Mouse (Mus musculus): ENCODE results near the gene Mndal.
"Not testable (repeated sequence)": the region's sequence is repeated elsewhere in the genome, so short reads cannot be mapped to it uniquely, and the experiment has no call there.

The Mndal gene

DNA sequence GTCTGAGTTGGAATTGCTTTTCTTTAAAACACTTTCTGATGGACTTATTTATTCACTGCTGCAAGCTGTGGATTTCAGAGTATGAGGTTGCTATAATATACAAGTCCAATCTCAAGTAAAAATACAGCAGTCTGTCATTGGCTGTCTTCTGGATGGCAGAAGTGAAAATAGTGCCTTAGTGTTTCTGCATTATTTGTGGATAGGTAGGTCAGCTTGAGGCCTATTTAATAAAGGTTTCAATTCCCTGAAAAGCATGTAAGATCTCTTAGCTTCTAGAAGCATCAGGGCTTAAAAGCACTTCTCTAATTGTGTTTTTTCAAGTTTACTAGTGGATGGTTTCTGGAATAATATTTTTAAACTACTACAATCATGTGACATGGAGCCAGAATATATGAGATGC is 52.5 kb downstream of the Mndal start:
- DNase-seq (ENCODE audit: low spot score in 2 of 2): not testable (repeated sequence)

DNA sequence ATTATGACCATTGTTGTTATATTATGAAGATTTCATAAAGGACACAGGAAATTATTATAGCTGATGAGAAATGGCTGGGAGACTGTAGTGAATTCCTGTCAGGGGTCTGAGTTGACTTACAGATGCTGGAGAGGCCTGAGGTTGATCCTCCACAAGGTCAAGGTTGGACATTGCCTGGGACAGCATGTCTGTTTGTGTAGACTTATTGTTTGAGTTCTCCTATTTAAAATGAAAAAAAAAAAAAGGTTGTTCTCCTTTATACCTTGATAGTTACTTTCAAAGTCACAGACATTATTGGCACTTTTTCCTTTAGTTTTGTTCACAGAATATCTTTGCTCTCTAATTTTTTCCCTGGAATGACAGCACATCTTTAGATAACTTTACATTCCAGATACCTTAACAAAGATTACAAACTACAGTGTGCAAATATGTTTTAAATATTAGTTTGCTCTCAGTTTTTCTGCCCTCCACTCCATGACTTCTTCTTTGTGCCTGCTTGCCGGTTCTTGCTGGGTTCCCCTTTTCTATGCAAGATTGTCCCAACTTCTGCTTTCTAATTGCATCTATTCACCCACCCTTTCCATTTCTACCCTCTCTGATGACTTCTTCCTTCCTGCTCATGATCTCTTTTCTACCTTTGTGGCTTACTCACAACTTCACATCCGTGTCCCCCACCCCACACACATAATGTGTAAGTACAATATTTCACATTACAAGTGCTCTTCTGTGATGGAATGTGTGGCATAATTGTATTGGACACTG is 55.1 kb downstream of the Mndal start:
- DNase-seq (ENCODE audit: low spot score in 2 of 2): not testable (repeated sequence)

DNA sequence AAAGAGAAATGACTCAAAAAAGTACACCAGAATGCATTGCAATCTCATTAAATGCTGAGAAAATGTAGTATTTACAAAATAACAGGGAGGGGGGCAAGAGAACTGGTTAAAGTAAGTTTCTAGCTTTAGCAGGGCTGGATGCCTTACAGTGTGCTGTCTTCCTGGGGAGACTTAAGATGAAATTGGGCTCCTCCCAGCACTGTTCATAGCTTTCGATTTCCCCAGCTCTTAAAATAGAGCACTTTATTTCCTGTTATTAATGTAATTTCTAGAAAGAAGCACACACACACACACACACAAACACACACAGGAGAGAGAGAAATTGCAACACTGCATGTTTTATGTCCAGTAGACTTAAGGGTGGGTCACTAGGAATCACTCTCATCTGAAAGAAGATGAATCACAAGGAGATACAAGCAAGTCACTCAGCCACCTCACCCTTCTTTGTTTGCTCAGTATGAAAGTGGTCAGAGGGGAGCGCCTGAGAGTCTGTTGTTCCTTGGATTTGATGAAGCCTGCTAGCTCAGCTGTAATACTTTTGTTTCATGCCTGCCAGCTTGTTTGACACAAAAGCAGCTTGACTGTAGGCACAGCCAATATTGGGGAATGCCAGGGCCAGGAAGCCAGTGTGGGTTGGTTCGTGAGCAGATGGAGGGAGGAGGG is 62.2 kb downstream of the Mndal start:
- peak; percentile 53 to 57 for DNase-seq (ENCODE audit: low spot score in 2 of 2)

DNA sequence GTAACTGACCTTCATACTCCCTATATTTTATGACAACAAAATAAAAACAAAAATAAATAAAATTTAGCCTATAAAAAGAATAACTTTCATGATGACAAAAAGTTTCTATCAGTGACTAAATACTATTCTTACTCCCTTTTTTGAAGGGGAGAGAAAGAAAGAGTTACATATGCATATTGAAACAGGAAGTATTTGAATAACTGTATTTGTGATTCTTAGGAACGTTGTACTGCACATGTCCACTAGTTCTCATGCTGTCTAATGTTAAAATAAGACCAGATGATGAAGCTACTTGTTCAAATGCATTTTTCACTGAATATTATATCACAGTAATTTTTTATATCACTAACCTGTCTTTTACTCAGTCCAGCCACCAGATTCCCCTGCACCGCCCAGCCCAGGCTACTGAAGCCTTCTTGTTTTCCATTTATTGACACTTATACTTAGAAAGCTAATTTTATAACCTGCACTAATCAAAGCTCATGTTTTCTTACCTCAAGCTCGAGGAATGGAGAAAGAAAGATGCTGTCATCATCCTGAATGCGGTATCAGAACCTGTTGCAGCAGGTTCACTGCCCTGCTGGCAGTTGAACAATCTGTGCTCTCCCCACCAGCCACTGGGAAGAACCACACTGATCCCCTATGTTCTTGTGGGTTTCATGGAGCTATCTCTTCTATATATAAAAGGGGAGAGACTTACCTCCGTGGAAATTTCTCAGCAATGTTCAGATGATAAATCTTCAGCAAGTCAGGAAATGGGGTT is 62.9 kb downstream of the Mndal start:
- not testable (repeated sequence) for DNase-seq (ENCODE audit: low spot score in 2 of 2)

DNA sequence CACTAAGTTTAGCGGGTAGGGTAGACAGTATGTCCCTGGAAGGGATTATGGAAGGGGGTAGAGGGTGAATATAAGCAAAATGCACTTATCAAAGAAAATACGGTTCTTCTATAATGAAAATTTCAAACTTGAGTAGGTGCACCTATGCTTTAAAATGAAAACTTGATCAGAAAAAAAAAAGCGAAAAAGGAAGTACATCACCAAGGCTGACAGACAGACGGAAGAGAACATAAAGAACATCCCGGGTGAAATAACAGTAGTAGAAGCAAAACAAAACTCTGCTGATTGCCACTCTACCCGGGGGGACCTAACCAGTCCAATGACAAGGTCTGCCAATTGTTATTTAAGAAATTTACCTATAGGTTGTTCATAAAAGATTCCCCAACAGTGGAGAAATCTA is 64.0 kb downstream of the Mndal start:
- DNase-seq (ENCODE audit: low spot score in 2 of 2): not testable (repeated sequence)

DNA sequence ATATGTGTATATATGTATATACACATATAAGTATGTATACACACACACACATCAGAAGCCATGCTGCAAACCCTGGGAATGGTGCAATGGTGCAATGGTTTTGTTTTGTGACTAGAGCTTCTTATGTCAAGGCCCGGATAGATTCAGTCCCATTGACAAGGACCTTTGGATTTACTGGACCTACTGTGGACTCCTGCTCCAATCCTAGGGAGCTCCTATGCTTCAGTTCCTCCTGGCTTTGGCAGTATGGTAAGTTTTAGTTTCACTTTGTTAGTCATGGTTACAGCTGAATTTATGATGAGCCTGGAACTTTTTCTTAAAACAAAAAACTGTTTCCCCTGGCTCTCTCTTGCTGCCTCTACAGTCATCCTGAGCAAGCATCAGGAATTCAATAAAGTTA is 65.2 kb downstream of the Mndal start:
- DNase-seq (ENCODE audit: low spot score in 2 of 2): peak in 1 of 2 experiments; percentile 9

DNA sequence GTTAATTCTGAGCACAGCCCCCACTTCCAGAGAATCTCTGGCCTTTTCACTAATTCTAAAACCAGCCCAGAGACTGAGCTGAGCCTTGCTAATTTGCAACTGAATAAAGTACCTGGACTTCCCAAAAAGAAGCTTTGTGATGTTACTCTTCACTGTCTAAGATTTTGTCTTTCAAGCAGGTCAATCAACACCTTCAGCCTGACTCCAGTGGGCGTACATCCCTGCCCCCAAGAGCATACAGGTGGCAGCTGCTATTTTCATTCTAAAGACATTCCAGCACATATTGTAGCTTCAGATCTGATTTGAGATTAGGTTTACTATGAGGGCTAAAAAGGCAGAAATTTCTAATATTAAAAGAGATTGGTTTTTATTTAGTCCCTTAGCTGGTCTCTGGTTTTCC is 73.7 kb downstream of the Mndal start:
- not testable (repeated sequence) for DNase-seq (ENCODE audit: low spot score in 2 of 2)

DNA sequence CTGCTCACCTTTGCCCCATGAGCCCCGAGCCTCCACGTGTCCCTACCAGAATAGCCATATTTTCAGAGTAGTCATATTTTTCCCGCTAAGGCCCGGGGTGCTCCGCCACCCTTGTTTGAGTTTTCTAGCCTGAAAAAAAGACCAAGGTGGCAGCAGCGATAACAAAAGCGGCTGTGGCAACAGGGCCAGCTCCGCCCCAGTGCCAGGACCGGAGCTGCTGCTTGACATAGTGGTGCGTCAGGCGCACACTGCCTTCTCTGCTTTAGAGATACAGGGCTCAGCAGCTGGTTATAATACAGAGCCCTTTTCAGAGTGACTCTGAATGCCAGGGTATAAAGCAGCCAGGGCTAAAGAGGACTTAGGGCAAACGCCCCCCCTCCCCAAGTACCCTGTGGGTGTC is 75.8 kb downstream of the Mndal start:
- DNase-seq (ENCODE audit: low spot score in 2 of 2): no peak

DNA sequence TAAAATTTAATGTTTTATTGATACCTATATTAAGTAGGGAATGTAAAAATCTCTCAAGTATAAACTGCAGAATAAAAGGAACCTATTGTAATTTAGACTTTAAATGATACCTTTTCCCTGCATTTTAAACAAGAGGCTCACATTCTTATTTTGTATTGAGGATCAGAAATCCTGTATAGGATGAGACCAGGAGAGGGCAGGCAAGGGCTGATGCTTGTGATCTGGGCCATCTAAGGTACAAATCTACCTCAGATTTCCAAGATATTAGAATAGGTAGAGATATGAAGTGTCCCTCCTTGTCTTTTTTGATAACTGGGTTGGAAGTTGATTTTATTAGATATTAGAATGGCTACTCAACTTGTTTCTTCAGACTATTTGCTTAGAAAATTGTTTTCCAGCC is 88.6 kb downstream of the Mndal start:
- not testable (repeated sequence) for DNase-seq (ENCODE audit: low spot score in 2 of 2)

DNA sequence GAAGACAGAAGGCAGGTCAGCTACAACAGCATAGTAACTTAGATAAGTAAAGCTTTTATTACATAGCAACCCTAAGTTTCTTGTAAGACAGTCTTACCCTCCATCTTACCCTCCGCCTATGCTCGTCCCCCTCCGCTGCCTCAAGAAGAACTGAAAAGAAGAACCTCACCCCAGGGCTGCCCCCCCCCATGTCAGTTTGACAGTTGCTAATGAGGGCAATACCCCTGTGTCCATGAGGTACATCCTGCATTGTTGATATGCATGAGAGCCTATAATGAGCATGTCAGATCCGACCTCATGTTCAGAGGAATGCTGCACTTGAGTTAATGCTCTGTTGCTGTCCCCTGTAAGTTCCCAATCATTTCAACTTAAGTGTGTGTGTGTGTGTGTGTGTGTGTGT is 89.4 kb downstream of the Mndal start:
- not testable (repeated sequence) for DNase-seq (ENCODE audit: low spot score in 2 of 2)

DNA sequence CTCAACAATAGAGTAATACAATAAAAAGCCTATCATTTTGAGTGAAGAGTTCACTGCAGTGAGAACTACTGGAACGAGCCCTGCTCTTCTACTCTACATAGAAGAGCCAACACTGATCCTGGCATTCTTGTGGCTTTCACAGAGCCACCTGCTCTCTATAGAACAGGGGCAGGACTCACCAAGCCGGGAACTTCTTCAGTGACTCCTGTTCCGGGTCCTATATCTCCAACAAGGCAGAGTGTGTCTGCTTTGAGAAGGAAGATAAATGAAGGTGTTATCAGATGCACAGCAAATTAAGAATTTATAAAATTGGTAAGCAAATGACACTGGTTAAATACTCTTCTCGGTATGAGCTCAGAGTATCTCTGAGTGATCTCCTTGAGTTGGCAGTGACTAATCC is 96.1 kb downstream of the Mndal start:
- DNase-seq (ENCODE audit: low spot score in 2 of 2): not testable (repeated sequence)

DNA sequence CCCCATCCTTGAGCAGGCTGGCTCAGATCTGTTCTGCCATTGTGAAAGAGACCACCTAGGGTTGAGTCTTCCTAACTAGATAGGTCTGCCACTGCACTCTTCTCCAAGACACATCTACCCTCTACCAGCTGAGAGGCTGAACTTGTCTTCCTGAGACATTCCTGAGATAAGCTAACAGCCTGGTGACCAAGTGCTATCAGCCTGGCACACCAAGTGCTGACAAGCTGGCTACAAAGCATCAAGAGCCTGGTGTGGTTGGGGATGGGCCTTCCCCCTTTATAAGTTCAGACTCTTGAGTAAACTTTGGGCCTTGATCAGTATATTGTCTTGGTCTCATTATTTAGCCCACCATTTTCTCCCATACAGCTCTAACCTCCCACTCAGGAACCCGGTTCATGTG is 97.5 kb downstream of the Mndal start:
- no peak for DNase-seq (ENCODE audit: low spot score in 2 of 2)

DNA sequence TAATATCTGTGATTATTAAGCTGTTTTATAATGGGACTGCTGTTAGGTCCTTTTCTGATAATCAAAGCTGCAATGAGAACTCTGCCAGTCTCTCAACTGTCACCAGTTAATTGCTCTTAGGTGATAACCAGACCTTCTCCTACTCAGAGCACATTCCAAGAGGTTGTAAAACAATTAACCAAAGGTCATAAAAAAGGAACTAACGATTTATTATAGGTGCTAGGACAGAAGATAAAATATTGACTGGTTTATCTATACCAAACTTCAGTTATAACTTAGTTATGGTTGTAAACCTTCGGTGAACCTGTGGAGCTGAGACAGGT is 120.8 kb downstream of the Mndal start:
- DNase-seq (ENCODE audit: low spot score in 2 of 2): not testable (repeated sequence)

DNA sequence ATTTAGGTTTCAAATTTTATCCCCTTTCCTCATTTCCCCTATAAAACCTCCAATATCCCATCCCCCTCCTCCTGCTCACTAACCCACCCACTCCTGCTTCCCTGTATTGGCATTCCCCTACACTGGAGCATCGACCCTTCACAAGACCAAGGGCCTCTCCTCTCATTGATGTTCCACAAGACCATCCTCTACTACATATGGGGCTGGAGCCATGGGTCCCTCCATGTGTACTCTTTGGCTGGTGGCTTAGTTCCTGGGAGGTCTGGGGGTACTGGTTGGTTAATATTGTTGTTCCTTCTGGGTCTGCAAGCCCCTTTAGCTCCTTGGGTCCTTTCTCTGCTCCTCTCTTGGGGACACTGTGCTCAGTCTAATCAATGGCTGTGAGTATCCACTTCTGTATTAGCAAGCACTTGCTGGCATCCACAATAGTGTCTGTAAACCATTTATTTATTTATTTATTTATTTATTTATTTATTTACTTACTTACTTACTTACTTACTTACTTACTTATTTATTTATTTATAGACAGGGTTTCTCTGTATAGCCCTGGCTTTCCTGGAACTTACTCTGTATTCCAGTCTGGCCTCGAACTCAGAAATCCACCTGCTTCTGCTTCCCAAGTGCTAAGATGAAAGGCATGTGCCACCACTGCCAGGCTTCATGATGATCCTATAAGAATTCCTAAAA is 121.4 kb downstream of the Mndal start:
- not testable (repeated sequence) for DNase-seq (ENCODE audit: low spot score in 2 of 2)

DNA sequence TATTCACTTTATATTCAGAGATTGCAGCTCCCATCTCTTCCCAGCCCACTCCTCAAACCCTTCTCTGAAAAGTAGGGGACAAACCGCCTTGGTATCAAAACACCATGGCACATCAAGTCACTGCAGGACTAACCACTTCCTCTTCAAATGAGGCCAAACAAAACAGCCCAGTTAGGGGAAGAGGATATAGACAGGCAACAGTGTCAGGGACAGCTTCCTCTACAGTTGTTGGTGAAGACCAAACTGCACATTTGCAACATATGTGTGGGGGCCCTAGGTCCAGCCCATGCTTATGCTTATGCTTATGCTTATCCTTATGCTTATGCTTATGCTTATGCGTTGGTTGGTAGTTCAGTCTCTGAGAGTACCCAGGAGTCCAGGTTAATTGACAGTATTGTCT is 133.0 kb downstream of the Mndal start:
- DNase-seq (ENCODE audit: low spot score in 2 of 2): peak; percentile 5 to 16

DNA sequence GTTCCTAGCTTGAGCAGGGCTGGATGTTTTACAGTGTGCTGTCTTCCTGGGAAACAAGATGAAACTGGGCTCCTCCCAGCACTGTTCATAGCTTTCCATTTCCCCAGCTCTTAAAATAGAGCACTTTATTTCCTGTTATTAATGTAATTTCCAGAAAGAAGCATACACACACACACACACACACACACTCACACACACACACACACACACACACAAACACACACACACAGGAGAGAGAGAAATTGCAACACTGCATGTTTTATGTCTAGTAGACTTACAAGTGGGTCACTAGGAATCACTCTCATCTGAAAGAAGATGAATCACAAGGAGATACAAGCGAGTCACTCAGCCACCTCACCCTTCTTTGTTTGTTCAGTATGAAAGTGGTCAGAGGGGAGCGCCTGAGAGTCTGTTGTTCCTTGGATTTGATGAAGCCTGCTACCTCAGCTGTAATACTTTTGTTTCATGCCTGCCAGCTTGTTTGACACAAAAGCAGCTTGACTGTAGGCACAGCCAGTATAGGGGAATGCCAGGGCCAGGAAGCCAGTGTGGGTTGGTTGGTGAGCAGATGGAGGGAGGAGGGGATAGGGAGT is 139.5 kb downstream of the Mndal start:
- peak; percentile 41 to 64 for DNase-seq (ENCODE audit: low spot score in 2 of 2)

DNA sequence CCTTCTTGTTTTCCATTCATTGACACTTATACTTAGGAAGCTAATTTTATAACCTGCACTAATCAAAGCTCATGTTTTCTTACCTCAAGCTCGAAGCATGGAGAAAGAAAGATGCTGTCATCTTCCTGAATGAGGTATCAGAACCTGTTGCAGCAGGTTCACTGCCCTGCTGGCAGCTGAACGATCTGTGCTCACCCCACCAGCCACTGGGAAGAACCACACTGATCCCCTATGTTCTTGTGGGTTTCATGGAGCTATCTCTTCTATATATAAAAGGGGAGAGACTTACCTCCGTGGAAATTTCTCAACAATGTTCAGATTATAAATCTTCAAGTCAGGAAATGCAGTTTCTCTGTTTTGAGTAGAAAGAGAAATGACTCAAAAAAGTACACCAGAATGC is 140.1 kb downstream of the Mndal start:
- DNase-seq (ENCODE audit: low spot score in 2 of 2): not testable (repeated sequence)

DNA sequence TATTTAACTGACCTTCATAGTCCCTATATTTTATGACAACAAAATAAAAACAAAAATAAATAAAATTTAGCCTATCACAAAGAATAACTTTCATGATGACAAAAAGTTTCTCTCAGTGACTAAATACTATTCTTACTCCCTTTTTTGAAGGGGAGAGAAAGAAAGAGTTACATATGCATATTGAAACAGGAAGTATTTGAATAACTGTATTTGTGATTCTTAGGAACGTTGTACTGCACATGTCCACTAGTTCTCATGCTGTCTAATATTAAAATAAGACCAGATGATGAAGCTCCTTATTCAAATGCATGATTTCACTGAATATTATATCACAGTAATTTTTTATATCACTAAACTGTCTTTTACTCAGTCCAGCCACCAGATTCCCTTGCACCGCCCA is 140.5 kb downstream of the Mndal start:
- DNase-seq (ENCODE audit: low spot score in 2 of 2): not testable (repeated sequence)

All from heart, adult 9 months (tissue).